Mouse (Mus musculus) right cerebral cortex, adult 2 months (tissue): ENCODE data around the gene Prr36.
A peak's percentile ranks its signal among the peaks of the same experiment; 100 is the strongest.

Experiments
- DNase-seq, 2 experiments: peaks; one replicate each; pipeline ENCODE4 v3.0.0; 2021 to 2022; ENCODE audit warnings: low spot score in 2 of 2

The Prr36 gene

DNA sequence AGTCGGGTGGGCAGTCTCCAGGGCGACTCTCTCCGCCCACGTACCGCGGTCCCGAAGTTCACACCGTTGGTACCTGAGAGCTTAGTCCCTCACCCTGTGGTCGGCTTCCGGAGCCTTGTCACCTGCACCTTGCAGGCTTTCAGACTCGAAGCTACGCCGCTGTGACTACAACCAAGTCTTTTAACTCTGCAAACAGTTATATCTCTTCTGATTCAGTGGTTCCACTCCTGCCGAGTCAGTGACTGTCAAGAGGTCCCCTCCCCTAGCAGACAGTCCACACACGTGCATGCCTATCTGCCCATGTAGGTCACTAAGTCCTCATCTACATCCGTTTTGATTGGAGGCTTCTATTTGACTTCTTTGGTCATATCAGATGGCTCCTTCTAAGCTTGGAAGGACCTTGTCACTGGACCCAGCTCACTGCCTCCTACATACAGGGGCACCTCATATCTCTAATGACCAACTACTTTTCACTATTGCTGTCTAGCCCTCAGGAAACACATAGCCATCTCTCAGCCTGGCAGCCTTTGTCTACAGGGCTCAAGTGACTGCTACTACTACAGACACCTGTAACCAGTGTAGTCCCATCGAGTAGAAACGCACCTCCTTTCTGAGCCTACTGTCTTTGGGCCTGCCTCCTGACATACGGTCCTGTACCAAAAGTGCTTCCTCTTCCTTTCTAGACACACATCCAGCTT, 22.1 kb upstream of the Prr36 start:
- no peak for DNase-seq

DNA sequence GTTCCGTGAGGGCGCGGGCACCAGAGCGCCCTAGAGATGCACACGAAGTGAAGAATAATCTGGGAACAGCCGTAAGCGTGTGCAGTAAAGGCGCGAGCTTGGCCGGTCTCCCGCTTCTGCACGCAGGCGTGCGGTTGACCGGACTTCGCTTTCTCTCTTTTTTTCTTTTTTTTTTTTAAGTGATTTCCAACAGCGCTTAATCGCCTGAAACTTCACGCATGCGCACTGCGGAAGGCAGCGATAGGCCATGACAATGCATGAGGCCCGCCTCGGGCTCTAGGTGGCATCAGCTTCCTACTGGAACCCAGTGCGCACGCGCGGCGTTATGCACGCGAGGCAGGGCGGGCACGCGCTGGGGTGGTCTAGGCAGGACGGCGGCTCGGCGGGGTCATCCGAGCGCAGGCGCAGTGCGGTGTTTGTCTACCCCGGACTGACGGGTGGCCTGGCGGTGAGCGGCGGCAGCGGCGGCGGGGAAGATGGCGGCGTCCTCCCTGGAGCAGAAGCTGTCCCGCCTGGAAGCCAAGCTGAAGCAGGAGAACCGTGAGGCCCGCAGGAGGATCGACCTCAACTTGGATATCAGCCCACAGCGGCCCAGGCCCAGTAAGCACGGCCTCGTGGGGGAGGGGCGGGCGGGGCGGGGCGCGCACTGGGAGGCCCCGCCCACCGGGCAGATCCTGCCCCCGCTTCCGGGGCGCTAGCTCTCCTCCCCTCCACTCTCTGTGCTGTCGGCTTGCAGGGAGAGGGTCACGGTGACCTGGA, 21.4 kb upstream of the Prr36 start, which contains the start of the genes Map2k7 and Gm49320:
TSS of gene Map2k7 (plus strand) at position 307 of the 759 bp plus-strand sequence.
TSS of gene Gm49320 (plus strand) at position 432 of the 759 bp plus-strand sequence.
- peak; percentile 100 for DNase-seq

DNA sequence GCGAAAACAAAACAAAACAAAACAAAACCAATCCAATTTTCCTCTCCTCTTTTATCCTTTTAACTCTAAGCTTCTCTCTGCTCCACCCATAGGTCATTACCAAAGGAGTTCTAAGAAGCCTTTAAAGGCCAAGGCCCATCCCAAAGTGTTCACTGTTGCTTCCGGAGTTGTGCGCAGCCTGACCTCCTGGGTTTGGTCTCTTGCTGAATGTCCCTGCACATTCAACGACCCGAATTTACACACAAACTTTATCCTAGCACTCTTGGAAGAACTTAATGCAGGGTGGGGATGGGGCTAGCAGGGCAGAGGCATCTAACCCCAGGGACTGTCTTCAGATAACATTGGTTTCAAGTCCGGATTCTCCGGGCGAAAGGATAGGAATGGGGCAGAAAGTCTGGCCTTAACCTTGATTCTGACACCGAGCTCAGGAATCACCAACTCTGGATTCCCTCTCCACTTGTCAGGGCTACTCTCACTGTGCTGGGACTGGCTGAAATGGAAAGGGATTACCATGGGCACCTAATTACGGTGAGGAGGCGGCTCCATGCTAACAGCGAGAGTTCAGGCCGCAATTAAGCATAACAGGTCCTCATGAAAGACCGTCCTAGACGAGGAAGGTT, 20.7 kb upstream of the Prr36 start:
- no peak for DNase-seq

DNA sequence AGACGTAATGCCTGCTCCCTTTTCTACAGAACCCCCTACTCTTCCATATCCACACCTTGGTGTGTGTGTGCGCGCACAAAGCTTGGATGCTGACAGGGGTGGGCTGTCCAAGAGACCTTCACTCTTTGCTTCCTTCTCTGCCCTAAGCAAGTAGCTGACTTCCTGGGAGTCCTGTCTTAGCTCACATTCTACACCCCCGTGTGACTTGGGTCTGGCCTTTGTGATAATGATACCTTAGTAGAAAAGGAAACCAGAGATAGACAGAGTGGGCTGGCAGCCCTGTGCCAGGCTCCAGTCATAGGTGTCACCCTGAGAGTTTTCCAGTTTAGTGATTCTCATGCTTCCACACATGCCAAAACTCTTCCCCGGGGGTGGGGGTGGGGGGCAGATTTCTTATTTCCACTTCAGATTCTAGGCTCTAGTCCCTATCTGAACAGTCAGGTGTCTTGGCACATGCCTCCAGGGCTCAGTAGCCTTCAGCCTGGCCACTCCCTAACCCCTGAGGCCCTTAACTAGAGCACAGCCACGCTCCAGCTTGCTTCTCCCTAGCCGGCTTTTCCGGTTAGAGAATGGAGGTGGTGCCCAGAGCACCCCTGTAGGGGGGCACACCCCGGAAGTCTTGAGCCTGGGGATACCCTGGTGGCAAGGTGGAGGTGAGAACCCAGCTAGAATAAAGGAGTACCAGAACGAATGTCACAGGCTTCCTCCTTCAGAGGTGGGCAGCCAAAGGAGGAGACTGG, 13.5 kb upstream of the Prr36 start:
- DNase-seq, result no peak

DNA sequence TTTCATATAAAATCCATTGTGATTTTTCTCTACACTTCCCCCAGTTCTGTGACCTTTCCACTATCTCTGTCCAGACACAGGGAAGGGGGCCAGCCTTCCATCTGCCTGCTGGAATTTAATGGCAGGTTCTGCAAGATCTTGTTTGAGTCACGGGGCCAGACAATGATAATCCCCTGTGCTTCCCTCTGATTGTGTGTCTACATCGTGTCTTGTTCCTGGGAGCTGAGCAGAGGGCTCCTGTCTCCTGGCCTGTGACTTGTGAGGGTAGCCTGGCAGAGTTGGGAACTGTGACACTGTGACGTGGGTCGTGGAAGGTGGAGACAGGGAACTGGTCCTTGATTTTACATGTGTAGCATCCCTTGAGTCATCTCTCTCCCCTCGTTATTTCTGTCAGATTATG, 12.5 kb upstream of the Prr36 start:
- DNase-seq, result no peak

DNA sequence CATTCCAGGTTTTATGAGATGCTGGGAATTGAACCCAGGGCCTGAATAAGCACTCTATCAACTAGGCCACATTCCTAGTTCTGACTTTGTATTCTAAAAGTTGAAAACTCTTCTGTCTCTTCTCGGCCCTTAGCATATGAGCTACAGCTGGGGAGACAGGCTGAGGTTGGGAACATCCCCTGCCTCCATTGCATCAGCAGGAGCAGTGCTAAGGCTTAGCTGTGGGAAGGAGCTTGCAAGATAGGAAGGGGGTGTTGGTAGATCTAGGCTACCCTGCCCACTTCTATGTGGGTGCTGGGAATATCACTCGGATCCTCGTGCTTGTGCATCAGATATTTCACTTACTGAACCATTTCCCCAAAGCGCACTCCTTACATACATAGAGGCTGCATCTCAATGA, 10.7 kb upstream of the Prr36 start:
- no peak for DNase-seq

DNA sequence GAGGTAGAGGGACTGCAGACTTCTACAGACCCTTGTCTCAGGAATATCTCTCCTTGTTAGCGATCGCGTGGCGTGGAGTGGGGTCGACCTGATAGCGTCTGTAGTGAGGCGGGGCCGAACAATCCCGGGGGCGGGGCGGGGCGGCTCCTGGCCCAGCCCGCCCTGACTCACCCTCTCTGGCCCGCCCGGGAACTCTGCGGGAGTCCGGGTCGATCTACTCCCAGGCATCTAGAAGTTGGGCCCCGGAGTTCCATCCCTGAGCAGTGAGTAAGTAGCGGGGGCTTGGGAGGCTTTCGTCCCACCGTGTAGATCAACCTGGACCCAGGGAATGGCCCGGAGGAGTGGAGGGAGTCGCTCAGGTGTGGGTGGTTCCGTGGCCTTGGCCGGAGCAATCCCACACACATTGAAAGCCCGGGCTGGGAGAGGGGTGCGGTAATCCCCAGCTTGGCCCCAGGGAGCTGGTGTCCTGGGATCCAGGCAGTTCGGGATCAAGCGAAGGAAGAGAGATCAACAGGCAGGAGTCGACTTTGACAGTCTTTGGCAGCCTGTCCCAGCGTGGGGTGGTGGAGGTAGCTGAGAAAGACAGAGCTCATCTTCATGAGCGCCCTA, 9.6 kb upstream of the Prr36 start, which contains the start of gene Lrrc8e:
TSS of gene Lrrc8e (plus strand) at position 89 of the 609 bp plus-strand sequence.
- DNase-seq, result no peak

DNA sequence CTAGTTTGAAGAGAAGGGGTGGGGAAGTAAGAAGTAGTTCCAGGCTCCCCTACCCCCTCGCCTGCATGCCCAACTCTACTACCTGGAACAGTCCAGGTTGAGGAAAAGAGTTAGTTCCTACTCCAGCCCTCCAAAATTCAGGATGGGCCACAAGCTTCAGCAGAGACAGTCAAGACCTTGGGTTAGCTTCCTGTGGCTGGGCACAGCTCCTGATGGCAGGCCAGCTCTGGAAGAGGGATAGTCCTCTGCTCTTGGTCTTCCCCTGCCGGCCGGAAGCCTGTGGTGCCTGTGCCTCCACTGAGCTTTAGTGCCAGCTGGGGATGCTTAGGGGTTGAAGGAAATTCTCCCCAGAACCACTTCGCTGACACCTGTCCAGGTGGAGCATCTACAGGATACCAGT, 9.1 kb upstream of the Prr36 start:
- no peak for DNase-seq

DNA sequence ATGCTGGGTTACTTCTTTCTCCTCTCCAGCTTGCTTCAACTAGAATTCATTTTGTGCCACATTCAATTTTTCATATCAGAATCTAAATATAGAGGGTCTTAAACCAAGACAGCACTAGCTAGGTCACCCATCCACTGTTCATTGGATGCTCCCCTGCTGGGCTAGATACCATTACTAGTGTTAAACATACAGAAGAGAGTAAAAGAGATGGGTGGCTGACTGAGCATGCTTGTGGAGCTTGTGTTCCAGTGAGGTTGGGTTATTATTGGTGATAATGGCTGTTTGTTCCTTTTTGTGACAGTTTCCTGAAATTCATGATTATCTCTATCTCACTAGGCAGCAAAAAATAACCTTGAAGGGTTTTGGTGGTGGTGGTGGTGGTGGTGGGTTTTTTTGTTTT, 4.8 kb upstream of the Prr36 start:
- DNase-seq, result no peak

DNA sequence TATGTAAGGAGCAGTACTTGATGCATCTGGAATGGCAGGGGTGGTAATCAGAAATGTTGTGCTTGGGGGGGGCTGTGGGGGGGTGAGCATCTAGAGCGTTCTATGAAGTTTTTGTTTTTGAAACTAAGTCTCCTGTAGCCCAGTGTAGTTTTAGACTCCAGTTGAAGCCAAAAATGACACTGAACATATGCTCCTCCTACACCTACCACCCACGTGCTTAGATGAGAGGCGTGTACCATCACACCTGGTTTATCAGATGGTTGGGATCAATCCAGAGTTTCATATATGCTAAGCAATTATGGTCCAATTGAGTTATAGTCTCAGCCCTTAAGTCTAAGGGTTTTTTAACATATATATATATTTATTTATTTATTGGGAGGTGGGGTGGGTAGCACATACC, 2.4 kb upstream of the Prr36 start:
- DNase-seq, result peak in 1 of 2 experiments; percentile 57

DNA sequence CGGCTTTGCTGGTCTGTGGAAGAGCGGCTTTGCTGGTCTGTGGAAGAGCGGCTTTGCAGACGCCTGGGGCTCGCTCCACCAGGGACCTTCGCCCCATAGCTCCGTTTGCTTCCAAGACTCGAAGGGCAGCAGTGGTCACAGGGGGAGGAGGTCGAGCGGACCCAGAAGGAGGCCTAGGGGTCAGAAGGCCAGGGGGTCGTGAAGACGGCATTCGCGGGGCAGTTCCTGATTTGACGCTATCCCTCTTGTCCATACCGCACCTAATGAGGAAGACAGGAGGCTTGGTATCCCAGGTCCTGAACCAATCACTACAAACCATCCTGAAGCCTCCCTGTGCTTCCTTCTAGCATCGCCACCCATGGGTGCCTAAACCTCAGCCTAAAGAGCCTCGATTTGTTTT, 963 bp downstream of the Prr36 start:
- DNase-seq, result no peak

DNA sequence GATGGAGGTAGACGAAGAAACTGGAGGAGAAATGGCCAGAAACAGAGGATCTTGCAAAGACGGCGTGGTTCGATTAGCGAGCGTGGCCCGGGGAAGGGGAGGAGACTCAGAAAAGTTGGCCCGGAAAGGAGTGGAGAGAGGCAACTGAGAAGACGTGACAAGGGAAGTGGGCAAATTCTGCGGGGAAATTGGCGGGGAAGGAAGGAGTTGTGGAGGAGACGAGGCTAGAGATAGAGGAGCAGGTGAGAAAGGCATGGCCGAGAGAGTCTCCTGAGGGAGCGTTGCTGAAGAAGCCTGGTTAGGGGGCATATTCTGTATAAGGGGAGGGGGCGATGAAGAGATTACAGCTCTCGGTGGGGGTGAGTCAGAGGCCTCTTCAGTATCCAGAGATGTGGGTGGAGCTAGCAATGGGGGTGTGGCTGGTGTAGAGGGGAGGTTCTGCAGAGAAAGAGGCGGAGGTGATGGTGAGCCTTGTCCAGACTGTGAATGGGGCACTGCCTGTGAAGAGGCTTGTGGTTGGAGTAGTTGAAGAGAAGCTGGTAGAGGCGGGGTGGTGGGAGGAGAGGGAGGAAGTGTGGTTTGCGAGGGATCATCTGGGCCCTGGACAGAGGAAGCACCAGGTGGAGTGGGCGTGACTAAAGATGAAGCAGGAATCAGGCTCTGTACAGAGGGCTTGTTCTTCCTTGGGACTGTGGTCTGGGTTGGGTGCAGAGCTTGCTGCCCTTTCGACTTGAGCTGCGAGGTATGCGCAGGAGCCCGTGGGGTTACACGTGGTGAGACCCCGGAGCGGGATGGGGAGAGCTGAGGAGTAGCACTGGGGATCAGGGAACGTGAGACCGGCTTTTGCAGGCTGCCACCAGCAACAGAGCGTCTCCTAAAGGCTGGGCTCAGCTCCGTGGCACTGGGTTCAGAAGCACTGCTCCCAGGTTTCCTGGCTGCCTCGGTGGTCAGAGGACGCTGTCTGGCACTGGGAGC, 3.0 kb downstream of the Prr36 start:
- no peak for DNase-seq

DNA sequence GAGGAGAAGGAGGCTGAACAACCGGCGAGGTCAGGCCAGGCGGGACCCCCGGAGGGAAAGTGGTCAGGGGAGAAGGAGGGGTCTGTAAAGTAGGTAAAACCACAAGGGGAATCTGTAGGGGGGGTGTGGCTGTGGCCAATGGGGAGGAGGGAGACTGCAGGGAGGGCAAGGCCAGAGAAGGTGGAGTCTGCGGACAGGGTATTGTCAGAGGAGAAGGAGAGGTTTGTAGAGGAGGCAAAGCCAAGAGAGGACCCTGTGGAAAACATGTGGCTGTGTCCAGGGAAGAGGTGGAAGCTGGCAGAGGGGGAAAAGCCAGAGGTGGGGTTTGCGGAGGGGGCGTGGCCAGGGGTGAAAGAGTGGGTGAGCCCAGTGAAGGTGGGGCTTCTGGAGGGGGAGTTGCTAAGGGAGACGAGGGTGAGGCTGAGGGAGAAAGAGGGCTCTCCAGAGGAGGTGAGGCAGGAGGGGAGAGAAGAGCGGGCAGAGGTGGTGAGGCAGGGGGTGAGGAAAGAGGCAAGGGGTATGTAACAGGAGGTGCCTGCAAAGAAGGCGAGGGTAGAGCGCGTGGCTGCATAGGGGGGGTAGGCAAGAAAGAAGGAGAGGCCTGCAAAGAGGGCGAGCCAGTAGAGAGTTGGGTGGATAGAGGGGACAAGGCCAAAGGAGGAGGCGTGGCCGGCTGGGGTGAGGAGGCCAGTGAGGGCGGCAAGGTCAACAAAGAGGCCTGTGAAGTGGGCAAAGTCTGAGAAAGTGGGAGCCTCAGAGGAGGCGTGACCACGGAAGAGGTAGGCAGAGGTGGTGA, 3.9 kb downstream of the Prr36 start:
- peak in 1 of 2 experiments; percentile 22 for DNase-seq

DNA sequence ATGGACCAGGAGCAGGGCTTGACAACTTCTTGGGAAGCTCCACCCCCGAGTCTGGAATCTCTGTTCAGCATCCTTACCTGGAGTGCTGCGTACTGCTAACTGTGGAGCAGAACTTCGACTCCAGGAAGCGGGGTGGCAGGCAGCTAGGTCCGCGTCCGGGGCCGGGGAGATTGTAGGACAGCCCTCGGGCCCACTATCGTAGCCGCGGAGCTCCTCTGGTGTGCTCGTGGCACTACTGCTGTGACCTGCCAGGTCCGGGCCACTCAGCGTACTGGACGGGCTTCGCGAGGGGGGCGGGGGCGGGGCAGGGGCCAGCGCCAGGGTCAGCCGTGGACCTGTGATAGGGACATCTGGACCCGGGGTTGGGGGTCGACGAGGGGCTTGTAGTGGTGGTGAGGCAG, 4.5 kb downstream of the Prr36 start:
- DNase-seq, result peak in 1 of 2 experiments; percentile 16

DNA sequence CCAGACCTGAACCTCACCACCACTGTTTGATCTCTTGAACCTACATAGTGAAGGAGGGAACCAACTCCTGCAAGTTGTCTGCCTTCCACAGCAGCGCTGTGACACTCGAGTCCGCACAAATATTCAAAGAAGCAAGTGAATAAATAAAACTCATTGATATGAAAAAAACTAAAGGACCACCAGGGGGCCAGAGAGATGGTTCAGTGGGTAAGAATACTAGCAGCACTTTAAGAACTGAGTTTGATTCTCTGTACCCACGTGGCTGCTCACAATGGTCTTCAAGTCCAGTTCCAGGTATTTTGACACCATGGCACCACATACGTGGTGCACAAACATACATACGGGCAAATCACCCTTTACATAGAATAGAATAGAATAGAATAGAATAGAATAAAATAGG, 6.2 kb downstream of the Prr36 start:
- no peak for DNase-seq

DNA sequence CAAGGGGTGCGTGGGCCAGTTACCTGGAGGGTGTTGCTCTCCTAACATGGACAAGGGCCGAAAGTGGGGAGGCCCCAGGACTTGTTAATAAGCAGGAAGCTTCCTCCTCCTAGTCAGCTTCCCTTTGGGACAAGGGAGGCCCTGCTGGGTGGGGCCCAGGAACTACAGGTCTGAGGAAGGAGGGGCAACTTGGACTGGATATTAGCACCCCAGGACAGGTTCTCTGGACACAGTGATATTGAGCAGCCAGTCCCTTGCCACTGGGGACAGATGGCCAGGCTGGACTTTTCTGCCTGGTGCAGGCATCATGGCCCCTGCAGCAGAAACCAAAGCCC, 10.3 kb downstream of the Prr36 start:
- DNase-seq, result no peak

DNA sequence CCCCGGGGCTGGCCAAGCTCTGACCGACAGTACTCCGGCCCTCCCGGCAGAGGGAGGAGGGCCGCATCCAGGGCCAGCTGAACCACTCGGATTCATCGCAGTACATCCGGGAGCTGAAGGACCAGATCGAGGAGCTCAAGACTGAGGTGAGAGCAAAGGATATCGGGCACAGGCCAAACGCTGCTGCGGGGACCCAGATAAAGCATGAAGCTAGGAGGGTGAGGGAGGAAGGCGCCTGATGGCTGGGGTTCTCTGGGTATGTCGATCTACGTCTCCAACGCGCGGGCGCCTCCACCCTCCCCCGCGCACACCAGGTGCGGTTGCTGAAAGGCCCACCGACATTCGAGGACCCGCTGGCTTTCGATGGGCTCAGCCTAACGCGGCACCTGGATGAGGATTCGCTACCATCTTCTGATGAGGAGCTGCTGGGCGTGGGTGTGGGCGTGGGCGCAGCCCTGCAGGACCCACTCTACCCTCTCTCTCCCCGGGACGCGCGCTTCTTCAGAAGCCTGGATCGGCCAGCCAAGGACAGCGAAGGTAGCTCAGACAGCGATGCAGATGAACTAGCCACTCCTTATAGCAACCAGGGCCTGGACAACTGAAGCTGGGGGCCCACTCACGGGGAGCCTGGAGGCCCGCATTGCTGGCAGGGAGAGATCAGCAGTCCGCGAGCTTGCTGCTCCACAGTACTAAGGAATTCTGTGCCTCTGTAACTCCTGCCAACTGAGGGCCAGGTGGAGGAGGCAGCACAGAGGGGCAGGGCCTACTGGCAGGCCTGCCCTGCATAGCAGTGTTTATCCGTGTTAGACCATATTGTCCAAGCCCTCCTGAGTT, 10.9 kb downstream of the Prr36 start:
- peak in 1 of 2 experiments; percentile 39 for DNase-seq

DNA sequence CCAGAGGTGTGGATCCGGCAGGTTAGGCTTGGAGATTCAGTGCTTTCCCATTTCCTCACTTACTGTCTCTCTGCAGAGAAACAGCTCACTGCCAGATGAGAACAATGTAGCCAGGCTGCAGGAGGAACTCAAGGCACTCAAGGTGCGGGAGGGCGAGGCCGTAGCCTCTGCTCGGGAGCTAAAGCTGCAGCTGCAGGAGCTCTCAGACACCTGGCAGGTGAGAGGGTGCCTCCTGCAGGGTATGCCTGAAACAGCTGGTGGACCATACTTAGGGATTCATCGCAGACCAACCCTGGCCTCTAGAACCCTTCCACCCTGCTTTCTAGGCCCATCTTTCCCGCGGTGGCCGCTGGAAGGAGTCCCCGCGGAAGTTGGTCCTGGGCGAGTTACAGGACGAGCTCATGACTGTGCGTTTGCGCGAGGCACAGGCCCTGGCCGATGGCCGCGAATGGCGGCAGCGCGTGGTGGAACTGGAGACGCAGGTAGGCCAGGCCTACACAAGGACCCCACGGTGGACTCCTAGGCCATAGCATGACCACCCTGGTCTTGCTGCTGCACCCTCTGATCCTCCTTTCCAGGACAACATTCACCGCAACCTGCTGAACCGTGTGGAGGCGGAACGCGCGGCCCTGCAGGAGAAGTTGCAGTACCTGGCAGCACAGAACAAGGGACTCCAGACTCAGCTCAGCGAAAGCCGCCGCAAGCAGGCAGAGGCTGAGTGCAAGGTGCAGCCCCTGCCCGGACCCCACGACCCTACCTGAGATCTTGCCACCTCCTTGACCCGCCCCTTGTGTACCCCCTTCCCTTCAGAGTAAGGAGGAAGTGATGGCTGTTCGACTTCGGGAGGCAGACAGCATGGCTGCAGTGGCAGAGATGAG, 11.8 kb downstream of the Prr36 start:
- no peak for DNase-seq
